Mouse (Mus musculus) mouse embryonic stem cell (cell line): ENCODE data around the gene S1pr2.

Experiments used
- in situ Hi-C, 2 experiments: fragments of 300-500 bp; cut with MboI; formaldehyde crosslinking; loops; 1 replicate in 1 of 2; 3 replicates in 1 of 2; pipeline ENCODE4 v1.14.3; 2019 to 2020; ENCODE audit warnings: low sequenced_read_pairs in 2 of 2, low pct_unique_long_range_greater_than_20kb in 1 of 2, mixed read lengths in 1 of 2; ENCODE audit not compliant: unreplicated experiment in 1 of 2

The S1pr2 gene

DNA sequence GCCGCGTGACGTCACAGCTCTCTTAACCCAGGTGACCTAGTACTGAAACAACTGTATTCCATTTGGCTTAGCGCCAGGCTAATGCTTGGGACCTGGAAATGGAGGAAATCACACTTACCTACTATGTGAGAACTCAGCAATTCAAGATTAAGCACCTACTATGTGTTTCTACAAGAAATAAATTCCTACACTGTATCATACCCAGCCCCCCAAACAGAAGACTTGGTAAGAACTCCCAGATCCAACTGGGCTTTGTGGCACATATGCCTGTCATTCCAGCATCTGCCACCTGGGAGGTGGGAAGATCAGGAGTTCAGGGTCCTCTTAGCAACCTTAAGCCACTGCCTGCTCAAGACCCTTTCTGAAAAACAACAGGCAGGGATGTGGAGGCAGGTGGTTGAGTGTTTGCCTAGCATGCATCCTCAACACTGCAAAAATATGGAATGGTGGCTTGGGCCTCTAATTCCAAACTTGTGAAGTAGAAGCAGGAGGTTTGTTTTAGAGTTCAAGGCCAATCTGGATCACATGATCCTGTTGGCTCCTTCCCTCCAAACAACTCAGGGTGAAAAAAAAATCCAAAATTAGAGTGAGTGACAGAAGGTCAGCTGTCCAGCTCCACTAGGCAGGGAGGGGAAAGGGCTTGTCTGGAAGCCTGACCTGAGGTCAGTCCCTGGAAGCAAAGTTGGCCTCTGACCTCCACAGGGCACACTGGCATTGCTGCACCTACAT, 544 bp upstream of the S1pr2 start:
- in situ Hi-C loops, result loop anchor here in 1 of 2 experiments (25.0 kb wide), 1 partner anchor 240 kb away; the partner anchor contains the start of gene Olfm2

DNA sequence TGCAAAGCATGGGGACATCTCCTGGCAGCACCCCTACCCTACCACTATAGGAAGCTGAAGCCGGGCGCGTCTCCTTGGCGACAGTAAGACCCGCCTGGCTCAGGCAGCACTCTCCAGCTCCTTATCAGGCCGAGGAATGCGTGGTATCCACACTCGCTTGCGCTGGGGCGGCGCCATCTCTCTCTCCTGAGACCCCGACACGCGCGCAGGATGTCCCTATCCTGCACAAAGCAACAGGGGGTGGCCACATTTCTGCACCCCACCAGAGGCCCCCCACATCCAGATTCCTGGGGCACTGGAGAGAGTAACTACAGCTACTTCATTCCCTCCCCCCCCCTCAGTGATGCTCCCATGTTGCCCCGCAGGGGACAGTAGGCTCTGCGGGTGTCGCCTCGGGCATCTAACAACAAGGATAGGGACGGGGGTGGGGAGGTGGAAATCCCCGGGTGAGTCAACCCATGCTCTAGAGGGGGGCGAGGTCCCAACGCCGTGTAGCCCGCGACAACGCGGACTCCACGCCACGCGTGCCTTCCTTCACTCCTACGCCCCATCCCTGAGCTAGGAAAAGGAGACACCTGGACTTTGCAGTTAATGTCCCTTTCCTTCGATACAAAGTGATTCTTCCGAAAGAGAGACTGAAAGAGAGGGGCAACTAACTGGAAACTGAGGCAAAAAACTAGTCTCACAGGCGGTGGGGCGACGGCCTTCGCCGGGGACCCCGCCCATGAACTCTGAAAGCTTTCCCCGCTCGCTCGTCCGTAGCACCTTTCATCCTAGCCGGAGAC, 958 bp downstream of the S1pr2 start:
- in situ Hi-C loops, result loop anchor here in 1 of 2 experiments (25.0 kb wide), 1 partner anchor 238 kb away; the partner anchor contains the start of gene Olfm2

DNA sequence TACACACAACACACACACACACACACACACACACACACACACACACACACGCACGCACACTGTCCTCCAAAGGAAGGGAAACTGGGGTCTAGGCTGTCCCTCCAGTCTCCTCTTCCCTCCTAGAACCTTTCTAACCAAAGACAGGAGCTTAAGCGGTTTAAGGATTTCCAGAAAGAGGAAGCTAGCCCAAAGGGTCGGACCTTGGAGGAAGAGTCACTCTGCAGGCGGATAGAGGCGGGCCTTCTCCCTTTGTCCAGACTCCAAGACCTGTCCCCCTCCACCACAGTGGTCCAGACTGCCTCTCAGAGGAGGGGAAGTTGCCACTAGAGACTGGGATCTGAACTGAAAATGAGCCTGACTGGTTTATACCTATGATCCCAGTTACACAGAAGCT, 2.9 kb downstream of the S1pr2 start:
- in situ Hi-C loops, result no loop called here

DNA sequence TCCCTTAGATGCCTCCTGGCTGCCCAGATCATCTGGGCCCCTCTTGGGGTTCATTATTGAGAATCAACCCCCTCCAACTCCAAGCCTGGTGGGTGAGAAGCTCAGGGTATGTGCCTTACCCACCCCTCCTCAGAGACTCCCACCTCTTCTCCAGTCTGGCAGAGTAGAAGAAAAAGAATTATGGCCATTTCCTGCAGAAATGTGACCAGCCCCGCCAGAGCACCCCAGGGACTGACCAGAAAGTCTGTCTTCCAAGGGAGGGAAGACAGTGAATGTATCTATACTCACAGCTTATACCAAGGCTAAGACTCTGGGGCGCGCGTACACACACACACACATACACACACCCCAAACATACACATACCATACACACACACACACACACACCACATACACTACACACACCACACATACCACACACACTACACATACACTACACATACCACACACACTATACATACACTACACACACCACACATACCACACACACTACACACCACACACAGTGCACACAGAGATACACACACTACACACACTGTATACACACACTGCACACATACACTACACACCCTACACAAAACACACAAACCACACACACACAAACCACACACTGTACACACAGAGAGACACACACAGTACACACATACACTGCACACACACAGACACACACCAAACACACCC, 3.4 kb downstream of the S1pr2 start:
- in situ Hi-C loops, result no loop called here

DNA sequence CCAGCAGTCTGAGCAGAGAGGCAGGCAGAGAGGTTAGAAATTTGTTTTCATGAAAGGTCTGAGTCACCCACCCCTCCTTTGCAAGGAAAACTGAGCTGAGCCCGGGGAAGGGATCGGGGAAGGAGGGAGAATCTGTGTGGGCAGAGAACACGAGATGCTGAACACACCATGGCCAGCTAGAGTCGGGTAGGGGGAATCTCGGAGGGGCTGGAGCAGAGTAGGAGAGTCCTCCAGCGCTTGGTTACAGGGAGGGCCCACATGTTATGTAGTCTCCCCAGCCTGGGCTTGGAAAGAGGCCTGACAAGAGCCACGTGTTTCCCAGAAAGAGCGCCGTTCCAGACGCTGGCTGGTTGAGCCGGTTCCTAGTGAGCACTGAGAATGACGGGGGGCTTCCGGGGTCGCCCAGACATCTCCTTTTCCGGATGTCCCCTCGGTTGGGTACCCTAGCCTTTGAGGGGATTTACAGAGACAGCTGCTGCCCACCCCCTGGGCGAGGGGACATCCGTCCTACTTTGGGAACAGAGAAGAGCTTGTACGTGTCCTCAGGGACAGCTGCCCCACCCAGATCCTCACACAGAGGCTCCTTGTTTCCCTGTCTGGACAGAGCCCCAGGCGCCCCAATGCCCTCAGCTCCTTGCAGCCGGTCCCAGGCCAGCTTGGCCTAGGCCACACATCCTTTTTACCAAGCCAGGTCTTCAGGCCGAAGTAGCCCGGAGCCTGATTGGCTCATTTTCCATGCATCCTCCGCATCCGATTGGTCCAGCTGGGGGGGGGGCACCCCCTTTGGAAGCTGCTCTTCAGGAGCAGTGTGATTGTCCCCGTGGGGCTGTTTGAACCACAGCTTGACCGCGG, 4.2 kb downstream of the S1pr2 start:
- in situ Hi-C loops, result no loop called here

DNA sequence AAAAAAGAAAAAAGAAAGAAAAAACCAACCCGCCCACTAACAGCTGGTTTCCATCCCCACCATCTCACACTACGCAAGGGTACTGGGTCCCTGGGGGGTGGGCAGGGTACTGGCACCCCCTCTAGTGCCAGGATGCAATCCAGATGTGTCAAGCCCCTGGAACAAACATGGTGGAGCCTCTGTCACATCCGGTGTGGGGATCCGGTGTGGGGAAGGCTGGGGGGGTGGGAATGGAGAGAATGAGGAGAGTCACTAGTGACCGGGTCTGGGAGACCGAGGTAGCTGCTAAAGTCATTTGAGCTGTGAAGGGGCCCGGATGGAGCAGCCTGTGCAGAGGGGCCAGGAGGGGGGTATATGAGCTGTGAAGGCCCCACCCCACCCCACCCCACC, 4.8 kb downstream of the S1pr2 start:
- in situ Hi-C loops, result no loop called here

DNA sequence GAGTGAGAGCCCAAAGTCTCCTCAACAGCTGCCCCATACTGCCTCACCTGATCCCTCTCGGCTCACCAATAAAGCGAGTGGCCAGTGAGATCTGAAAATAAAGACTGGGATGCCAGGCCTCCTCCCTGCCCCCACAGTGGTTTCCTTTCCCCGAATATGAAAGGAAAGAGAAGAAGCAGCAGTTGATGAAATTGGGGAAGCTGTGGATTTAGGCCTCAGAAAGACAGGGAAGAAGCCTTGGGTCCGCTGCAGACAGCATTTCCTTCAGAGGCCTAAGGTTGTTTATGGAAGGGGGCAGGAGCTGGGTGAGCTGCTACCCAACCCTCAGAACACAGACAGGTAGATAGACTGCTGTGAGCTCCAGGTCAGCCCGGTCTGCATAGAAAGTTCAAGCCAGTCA, 9.8 kb downstream of the S1pr2 start:
- in situ Hi-C loops, result no loop called here

DNA sequence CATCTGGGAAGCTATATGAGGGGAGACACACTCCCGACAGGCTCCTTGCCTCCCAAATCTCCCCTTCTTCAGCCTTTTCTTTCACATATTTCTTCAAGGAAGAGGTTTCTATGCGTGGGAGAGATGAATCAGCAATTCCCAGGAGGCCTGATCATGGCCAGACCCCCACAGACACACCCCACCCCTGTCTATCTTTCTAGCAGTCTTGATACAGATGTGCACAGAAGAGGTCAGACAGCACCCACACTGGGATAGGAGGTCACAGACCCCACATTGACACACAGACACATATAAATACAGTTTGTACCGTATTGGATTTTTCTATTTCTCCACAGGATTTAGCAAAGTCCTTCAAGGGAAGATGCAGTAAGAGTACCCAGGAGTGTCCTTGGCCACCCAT, 10.6 kb downstream of the S1pr2 start:
- in situ Hi-C loops, result no loop called here

DNA sequence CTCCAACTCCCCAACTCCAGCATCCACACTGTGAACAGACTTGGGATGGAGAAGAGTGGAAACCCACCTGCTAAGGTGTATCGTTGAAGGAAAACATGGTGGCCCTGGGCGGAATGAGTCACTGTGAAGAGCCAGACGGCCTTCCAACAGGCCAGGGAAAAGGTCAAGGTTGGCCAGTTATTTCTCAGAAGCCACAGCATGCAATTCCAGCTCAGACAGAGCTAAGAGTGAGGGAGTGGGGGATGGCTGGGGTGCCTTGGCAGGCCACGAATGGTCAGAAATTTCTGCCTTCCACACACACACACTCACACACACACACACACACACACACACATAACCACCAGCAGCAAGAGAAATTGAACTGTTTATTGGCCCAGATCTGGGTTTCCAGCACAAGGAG, 11.0 kb downstream of the S1pr2 start:
- in situ Hi-C loops, result no loop called here

DNA sequence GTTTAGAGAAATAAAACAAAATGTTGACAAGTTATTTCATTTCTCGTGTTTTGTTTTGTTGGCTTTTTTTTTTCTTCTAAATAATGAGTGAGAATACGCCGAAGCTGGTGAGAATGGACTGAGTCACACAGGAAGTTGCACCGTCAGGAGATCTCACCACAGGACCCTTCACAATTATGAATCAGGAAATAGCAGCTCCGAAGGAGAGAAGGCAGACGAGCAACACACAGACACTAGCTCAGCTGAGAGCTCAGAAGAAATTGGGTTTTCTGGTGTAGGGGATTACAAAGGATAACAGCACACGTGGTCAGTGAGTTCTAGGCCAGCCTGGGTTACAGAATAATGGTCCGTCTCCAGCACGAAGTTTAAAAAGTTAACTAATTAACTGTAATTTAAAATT, 15.0 kb downstream of the S1pr2 start:
- in situ Hi-C loops, result no loop called here

DNA sequence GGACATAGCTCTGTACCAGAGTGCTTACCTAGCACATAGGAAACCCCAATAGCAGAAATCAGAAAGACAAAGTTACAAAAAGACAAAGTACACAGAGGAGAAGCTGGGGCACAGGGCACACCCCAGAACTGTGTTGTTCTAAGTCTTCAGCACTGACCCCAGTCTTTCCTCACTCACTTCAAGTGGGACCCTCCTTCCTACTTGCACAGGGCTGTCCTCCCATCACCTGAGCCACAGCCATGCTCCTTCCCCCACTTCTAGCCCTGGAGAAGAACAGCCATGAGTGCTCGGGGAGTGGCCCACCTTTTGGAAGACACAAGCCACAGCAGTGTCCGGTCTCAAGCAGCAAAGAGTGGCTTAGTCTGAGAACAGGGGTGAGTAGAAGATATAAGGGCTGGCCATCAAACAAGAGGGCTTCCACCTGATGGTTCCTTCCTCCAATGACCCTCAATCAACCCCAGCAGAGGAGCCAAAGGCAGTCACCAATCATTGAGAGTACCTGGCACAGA, 17.1 kb downstream of the S1pr2 start, which contains the start of gene Dnmt1:
Gene Dnmt1, minus strand, starts transcription at position 459 of the 509 bp plus-strand sequence.
- in situ Hi-C loops, result no loop called here

DNA sequence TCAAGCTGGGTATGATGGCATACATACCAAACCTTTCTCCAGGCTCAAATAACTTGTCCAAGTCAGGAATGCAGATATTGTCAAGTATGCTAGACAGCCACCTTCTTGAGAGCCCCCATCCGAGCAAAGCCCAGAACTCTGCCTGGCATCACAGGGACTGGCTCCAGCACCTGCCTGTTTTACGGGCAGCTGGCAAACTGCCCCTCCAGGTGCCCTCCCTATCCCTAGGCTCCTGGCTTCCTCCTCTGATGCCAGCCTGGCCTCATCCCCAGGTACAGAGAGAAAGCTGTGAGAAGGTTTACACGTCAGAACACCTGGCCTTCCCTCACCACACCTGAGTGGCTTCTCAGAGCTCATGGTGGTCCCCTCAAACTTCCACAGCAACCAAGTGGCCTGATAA, 19.6 kb downstream of the S1pr2 start:
- in situ Hi-C loops, result no loop called here

DNA sequence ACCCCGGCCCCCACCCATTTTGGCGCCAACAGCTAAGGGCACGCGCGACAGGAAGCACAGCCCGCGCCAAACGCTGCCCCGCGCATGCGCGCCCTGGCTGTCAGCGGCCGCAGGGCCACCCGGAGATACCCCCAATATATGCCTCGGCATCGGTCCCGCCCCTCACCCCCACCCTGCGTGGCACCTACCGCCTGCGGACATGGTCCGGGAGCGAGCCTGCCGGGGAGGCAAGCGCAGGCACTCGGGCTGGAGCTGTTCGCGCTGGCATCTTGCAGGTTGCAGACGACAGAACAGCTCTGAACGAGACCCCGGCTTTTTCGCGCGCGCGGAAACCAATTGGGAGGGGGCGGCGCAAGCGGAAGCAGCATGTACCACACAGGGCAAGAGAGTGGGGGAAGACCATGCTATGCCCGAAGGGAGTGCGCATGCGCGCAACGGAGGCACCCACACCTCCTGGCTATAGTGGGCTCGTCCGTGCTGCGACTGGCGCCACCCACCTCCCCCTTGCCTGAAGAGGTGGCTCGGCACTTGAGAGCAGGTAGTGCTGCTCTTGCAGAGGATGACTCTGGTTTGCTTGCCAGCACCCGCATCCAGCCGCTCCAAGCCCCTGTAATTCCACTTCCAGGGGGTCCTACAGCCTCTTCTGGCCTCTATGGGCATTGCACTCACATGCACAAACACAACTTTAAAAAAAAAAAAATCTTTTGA, 23.9 kb downstream of the S1pr2 start:
- in situ Hi-C loops, result no loop called here

DNA sequence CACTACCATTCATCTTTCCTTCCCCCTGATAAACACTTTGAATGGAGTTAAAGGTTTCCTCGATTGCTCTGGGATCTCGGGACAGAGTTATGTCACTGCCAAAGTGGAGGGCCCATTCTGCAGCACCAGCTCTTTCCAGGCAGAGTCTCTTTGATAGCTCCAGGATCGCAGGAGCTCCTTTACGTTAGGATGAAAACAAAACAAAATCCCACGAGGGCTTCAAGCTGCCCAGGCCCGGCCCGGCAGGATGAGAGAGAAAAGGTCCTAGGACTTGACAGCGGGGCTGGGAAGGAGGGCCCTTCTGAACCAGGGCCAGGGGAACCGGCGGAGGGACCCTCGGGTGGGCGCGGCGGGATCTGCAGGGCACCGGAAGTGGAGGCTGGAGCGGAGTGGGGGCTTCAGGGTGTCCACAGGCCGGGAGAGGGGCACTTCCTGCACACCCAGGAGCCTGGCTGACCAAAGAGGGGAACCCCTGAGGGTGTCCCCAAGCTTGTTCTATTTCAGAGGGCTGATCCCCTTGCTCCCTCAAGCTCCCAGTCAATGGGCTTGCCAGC, 24.5 kb downstream of the S1pr2 start:
- in situ Hi-C loops, result no loop called here

DNA sequence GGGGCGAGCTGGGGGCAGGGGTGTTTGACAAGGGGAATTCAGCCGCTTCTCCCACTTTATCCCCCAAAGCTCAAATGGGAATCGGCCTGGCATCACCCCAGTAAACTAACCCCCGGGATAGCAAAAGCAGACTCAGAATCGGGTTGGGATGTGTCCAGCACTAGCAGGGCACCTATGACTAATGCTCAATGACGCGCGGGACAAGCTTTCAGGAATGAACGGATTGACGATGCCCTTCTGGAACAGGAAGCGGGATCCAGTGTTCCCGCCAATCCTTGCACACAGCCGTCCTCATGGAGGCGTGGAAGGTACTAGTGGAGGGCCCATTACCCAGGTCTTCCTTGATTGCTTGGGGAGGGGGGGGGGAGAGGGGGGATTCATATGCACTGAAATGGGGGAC, 25.1 kb downstream of the S1pr2 start:
- in situ Hi-C loops, result no loop called here

DNA sequence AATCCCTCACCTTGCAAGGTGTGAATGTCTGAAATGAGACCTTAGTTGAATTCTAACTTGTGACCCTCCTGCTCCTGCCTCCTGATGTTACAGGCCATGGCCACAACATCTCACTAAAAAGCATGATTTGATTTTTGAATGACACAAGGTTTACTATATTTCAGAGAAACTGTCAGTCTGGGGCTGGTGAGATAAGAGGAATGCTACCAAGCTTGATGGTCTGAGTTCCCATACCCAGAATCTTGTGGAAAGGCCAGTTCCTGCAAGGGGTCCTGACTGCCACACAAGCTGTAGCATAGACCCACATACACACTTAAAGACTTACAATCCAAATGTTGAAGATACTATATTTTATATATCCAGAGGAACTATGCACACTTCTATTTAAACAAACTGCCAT, 26.2 kb downstream of the S1pr2 start:
- in situ Hi-C loops, result no loop called here

DNA sequence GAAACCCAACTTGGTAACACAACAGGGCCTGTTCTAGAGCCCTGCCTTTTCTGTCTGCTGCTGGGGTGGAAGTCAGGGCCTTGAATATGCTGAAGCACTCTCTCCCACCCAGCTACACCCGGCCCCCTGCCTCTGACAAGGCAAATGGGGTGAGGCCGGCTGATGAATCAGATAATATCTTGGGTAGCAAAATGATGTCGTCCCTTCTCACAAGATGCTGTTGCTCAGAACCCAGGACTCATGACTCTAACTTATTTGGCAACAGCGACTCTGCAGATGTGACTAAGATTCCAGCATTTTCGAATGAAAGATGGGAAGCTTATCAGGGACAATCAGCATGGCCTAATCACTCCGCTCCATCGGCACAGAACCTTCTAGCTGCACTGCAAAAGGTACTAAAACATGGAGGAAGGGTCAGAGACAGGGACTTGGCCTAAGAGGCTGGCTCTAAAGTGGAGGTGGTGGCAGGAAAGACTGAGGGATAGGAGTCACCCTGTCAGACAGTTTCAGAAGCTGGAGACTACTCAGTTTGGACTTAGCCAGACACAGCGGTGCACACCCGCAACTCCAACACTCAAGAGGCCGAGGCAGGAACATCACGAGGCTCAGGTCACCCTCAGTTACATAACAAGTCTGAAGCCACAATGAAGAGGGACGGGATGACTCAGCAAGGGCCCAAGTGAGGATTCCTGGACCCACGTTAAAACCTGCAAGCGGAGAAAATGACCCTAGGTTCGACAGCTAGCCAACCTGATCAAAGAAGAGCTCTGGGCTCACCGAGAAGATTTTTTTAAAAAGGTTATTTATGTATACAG, 30.3 kb downstream of the S1pr2 start:
- in situ Hi-C loops, result loop anchor here in 1 of 2 experiments (5.0 kb wide), 1 partner anchor 56 kb away; the partner anchor contains the start of gene Mrpl4
